Mouse (Mus musculus) lung, embryonic 16.5 days (tissue): ENCODE data around the gene Elmo1. TPM values are rescaled to one million over a fixed set of nuclear protein-coding genes. Genes with fewer than 3 reads are reported as not detected.
A peak's percentile ranks its signal among the peaks of the same experiment; 100 is the strongest.

Experiments used
- ATAC-seq: fragments of 200-750 bp; cut with Nextera tagmentation; 2 replicates; pipeline ENCODE4 v1.8.0; 2017; ENCODE audit warnings: low read depth, mild to moderate bottlenecking, moderate library complexity
- H3K27ac ChIP-seq: fragments of 300-500 bp; sonication (generic); 2 replicates; pipeline ENCODE4 v1.5.1; 2014; ENCODE audit warnings: mild to moderate bottlenecking, control low read depth, low read length
- H3K27me3 ChIP-seq: fragments of 300-500 bp; sonication (generic); 2 replicates; pipeline ENCODE4 v1.6.1; 2014; ENCODE audit warnings: low read depth, low read length, mixed read lengths; ENCODE audit not compliant: control insufficient read depth, insufficient read depth
- H3K36me3 ChIP-seq: fragments of 300-500 bp; sonication (generic); 2 replicates; pipeline ENCODE4 v1.6.1; 2014; ENCODE audit warnings: low read length; ENCODE audit not compliant: control insufficient read depth, insufficient read depth
- H3K4me1 ChIP-seq: fragments of 300-500 bp; sonication (generic); replicated peaks from 2 replicates; pipeline ENCODE4 v1.6.1; 2014; ENCODE audit warnings: low read length, mixed read lengths; ENCODE audit not compliant: control insufficient read depth, insufficient read depth
- H3K4me2 ChIP-seq: fragments of 300-500 bp; sonication (generic); 2 replicates; pipeline ENCODE4 v1.6.1; 2014; ENCODE audit warnings: low read depth, low read length, control low read depth
- H3K4me3 ChIP-seq: fragments of 300-500 bp; sonication (generic); 2 replicates; pipeline ENCODE4 v1.5.1; 2014; ENCODE audit warnings: mild to moderate bottlenecking, low read length, control low read depth
- H3K9ac ChIP-seq: fragments of 300-500 bp; sonication (generic); 2 replicates; pipeline ENCODE4 v1.6.1; 2014; ENCODE audit warnings: low read length, control low read depth
- H3K9me3 ChIP-seq: fragments of 300-500 bp; sonication (generic); 2 replicates; pipeline ENCODE4 v1.6.1; 2016; ENCODE audit warnings: low read length; ENCODE audit not compliant: control insufficient read depth
- WGBS: fragments of 180-500 bp; shearing (Covaris S2); extraction: QIAGEN DNeasy Blood & Tissue Kit; methylation state at CpG from one replicate; pipeline ENCODE4 v1.1.7; 2014; 5-methylcytosine and 5-hydroxymethylcytosine counted together
- polyA plus RNA-seq: library from polyadenylated mRNA; unstranded; fragments of >200 nt; fragmentation: Nextera tagmentation; extraction: Ambion mirVana; gene quantifications from 2 replicates; pipeline ENCODE4 v1.2.1, GENCODE M21; 2015

Elmo1 gene
- polyA plus RNA-seq, 1 experiment from 2014 or later: 44.3 TPM

- no peak overlapping the region for H3K4me2 ChIP-seq
- H3K4me3 ChIP-seq: no peak overlapping the region
- no peaks in the 10 kb centered on the region for H3K36me3 ChIP-seq
- H3K4me1 ChIP-seq: peaks cover 8% of the 10 kb centered on the region; the same call in 1 of the 2 replicates
- 33% methylated on average over 4 of the region's 4 CpGs for WGBS
- no peak overlapping the region for H3K9ac ChIP-seq
- no peaks in the 10 kb centered on the region for H3K27me3 ChIP-seq
- ATAC-seq: peak; percentile 54; the same call in 1 of the 2 replicates
- H3K9me3 ChIP-seq: no peaks in the 10 kb centered on the region
- no peak overlapping the region for H3K27ac ChIP-seq
Observed at GRCm38 (mm10) chr13:20372335-20372734, 281.9 kb downstream of the Elmo1 start.

DNA sequence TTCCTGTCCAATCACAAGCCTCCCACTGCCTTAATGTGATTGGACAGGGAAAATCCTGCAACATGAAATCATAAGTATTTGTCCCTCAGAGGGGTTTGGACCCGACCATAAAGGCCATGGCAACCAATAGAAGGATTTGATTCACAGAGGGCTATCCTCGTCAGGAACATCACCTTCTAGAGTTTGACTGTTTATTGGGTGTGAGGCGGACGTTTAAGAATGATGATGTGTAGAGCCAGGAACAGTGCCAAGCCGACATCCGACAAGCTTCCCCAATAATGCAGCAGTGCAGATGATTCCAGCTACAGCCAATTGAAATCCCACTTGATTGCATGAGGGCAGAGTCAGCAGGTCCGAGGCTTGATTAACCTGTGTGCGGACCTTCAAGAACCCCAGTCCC is 288.5 kb downstream of the Elmo1 start:
- Histone ChIP-seq H3K36me3 (no peaks in the 10 kb centered on the region), H3K27ac (no peak overlapping the region), H3K4me2 (no peak overlapping the region), H3K27me3 (no peaks in the 10 kb centered on the region), H3K9ac (no peak overlapping the region), H3K9me3 (no peaks in the 10 kb centered on the region), H3K4me3 (no peak overlapping the region), H3K4me1 (no peaks in the 10 kb centered on the region)
- ATAC-seq: peak; percentile 65
- 55% methylated on average over 8 of the region's 8 CpGs for WGBS

DNA sequence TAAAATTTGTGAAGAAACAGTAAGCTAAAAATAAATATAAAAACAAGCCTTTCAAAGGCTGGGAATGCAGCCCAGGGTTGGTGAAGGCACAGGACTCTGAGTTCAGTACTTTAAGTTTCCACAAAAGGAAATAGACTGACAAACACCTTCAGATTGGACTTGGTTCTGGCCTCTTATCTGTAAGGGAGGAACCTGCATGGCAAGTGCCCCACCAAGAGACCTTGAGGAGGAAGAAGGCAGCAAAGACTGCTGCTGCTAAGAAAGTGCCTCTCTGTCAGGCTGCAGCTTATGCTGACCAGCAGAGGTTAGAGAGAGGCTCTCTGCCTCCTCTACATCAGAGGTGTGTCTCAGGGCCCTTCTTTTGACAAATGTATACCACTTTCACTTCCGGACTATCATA is 293.5 kb downstream of the Elmo1 start:
- no peak overlapping the region for H3K4me3 ChIP-seq
- no peak overlapping the region for H3K9ac ChIP-seq
- H3K27me3 ChIP-seq: no peaks in the 10 kb centered on the region
- no peak overlapping the region for H3K27ac ChIP-seq
- no peaks in the 10 kb centered on the region for H3K36me3 ChIP-seq
- no peak for ATAC-seq
- no peaks in the 10 kb centered on the region for H3K9me3 ChIP-seq
- H3K4me2 ChIP-seq: no peak overlapping the region
- 0 out of 2 replicates have a peak, but pooled peaks cover 3% of the 10 kb centered on the region for H3K4me1 ChIP-seq
- 80% methylated on average over 1 of the region's 1 CpGs for WGBS

DNA sequence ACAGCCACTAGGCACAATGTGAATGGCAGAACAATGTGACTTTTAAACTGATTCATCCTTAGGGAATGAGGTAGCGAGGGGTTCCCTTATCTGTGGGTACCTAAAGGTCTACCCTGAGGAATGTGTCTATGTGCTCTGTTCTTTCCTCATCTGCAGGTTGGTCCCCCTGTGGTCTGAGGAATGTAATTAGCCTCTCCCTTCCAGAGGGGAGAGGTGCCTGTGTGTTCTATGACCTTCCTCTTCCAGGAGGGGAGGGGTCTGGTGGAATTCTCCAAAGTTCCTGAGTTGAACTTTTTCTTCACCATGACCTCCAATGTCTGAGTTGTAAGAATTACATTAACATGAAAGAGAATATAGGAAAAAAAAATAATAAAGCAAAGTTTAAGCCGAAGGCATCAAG is 294.4 kb downstream of the Elmo1 start:
- no peak overlapping the region for H3K4me2 ChIP-seq
- no peaks in the 10 kb centered on the region for H3K9me3 ChIP-seq
- 82% methylated on average over 2 of the region's 2 CpGs for WGBS
- no peak overlapping the region for H3K27ac ChIP-seq
- no peaks in the 10 kb centered on the region for H3K36me3 ChIP-seq
- no peaks in the 10 kb centered on the region for H3K27me3 ChIP-seq
- H3K9ac ChIP-seq: no peak overlapping the region
- no peak for ATAC-seq
- 0 out of 2 replicates have a peak, but pooled peaks cover 3% of the 10 kb centered on the region for H3K4me1 ChIP-seq
- no peak overlapping the region for H3K4me3 ChIP-seq

- 0 out of 2 replicates have a peak, but pooled peaks cover 3% of the 10 kb centered on the region for H3K4me1 ChIP-seq
- no peak overlapping the region for H3K9ac ChIP-seq
- H3K36me3 ChIP-seq: no peaks in the 10 kb centered on the region
- WGBS: 76% methylated on average over 2 of the region's 2 CpGs
- H3K27me3 ChIP-seq: no peaks in the 10 kb centered on the region
- no peak for ATAC-seq
- no peak overlapping the region for H3K27ac ChIP-seq
- no peak overlapping the region for H3K4me3 ChIP-seq
- H3K4me2 ChIP-seq: no peak overlapping the region
- H3K9me3 ChIP-seq: no peaks in the 10 kb centered on the region
Observed at GRCm38 (mm10) chr13:20385423-20385822, 295.0 kb downstream of the Elmo1 start.

DNA sequence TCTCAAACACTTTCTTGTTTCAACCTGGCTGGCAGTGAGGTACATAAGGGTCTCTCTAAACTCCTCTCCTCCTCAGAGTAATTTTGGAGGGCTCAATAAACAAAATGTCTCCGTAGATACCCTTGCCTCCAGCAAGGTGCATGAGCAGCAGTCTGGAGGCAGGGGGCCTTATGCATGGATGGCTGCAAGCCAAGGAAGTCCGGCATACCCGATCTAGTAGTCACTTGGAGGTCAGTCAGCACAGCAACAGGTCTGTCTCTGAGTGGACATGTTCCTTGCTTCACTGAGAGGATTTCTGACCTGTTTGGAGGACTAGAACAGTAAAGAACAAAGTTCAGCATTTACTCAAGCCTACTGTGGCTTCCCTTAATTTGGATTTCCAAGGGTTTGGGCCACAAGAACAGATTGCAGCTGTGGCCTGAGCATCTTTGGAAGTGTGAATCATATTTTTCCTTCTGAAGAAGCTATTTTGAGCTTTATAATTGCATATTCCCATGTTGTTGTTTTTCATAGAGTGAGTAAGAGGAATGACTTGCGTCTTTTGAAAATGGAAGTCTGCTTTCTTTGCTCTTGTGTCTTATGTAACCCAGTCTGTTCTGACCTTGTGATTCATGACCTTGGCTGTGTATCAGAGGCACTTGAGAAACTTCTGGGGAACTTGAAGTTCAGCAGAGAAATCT is 296.2 kb downstream of the Elmo1 start:
- H3K9me3 ChIP-seq: no peaks in the 10 kb centered on the region
- no peak for ATAC-seq
- WGBS: 62% methylated on average over 4 of the region's 4 CpGs
- H3K27me3 ChIP-seq: no peaks in the 10 kb centered on the region
- no peak overlapping the region for H3K27ac ChIP-seq
- H3K4me3 ChIP-seq: no peak overlapping the region
- no peak overlapping the region for H3K4me2 ChIP-seq
- 0 out of 2 replicates have a peak, but pooled peaks cover 3% of the 10 kb centered on the region for H3K4me1 ChIP-seq
- H3K9ac ChIP-seq: no peak overlapping the region
- no peaks in the 10 kb centered on the region for H3K36me3 ChIP-seq

- Histone ChIP-seq H3K4me2 (no peak overlapping the region), H3K36me3 (no peaks in the 10 kb centered on the region), H3K27me3 (no peaks in the 10 kb centered on the region), H3K27ac (no peak overlapping the region), H3K4me3 (no peak overlapping the region), H3K4me1 (no peaks in the 10 kb centered on the region), H3K9ac (no peak overlapping the region), H3K9me3 (no peaks in the 10 kb centered on the region)
- WGBS: 79% methylated on average over 3 of the region's 3 CpGs
- no peak for ATAC-seq
Observed at GRCm38 (mm10) chr13:20392824-20393598, 302.6 kb downstream of the Elmo1 start.

GRCm38 (mm10) chr13:20397744-20398143 is 307.3 kb downstream of the Elmo1 start:
- Histone ChIP-seq H3K9ac (no peak overlapping the region), H3K4me2 (no peak overlapping the region), H3K27me3 (no peaks in the 10 kb centered on the region), H3K4me1 (no peaks in the 10 kb centered on the region), H3K4me3 (no peak overlapping the region), H3K36me3 (no peaks in the 10 kb centered on the region), H3K9me3 (no peaks in the 10 kb centered on the region), H3K27ac (no peak overlapping the region)
- WGBS: 65% methylated on average over 3 of the region's 3 CpGs
- ATAC-seq: no peak

GRCm38 (mm10) chr13:20398311-20398710 is 307.9 kb downstream of the Elmo1 start:
- Histone ChIP-seq H3K4me3 (no peak overlapping the region), H3K9ac (no peak overlapping the region), H3K4me2 (no peak overlapping the region), H3K27me3 (no peaks in the 10 kb centered on the region), H3K4me1 (no peaks in the 10 kb centered on the region), H3K36me3 (no peaks in the 10 kb centered on the region), H3K27ac (no peak overlapping the region), H3K9me3 (no peaks in the 10 kb centered on the region)
- ATAC-seq: no peak
- 77% methylated on average over 4 of the region's 4 CpGs for WGBS
